Mouse (Mus musculus): ENCODE measurements around the gene Gm29666. TPM values are rescaled to one million over a fixed set of nuclear protein-coding genes. Genes with fewer than 3 reads are reported as not detected.

The Gm29666 gene
- 0.02 TPM in 2 replicates for polyA plus RNA-seq (2012; rRNA removed)

GRCm38 (mm10) chr15:84919938-84920337 lies at the start of gene Gm29666:
Gene Gm29666 (minus strand): TSS chr15:84920038.

GRCm38 (mm10) chr15:84922884-84923507 lies 3.2 kb upstream of the Gm29666 start, which contains the start of gene Nup50:
Gene Nup50 (plus strand): TSS chr15:84923411.

Other genes with a start within 250 kb of the Gm29666 start
- gene Arhgap8, start 200.0 kb downstream of the Gm29666 start, polyA plus RNA-seq (2012; rRNA removed): 7.1 and 7.8 TPM in 2 replicates
- gene Phf21b, start 64.0 kb downstream of the Gm29666 start, polyA plus RNA-seq (2012; rRNA removed): 1.4 and 2.1 TPM in 2 replicates
- gene Nup50, start 3.4 kb upstream of the Gm29666 start, polyA plus RNA-seq (2012; rRNA removed): 2.9 and 3.5 TPM in 2 replicates
- gene 5031439G07Rik, start 68.5 kb upstream of the Gm29666 start, polyA plus RNA-seq (2012; rRNA removed): 7.4 and 10.0 TPM in 2 replicates
- 0.51 and 0.90 TPM in 2 replicates for gene Upk3a, start 97.1 kb upstream of the Gm29666 start, polyA plus RNA-seq (2012; rRNA removed)
- 1.3 and 1.6 TPM in 2 replicates for gene Fam118a, start 108.9 kb upstream of the Gm29666 start, polyA plus RNA-seq (2012; rRNA removed)
- not detected in 2 replicates for gene Smc1b, start 211.9 kb upstream of the Gm29666 start, polyA plus RNA-seq (2012; rRNA removed)
- not detected in 2 replicates for gene Ribc2, start 212.0 kb upstream of the Gm29666 start, polyA plus RNA-seq (2012; rRNA removed)